Mouse (Mus musculus): ENCODE data around the gene Drd4. TPM values are rescaled to one million over a fixed set of nuclear protein-coding genes. Genes with fewer than 3 reads are reported as not detected.

Drd4 gene
- polyA plus RNA-seq, 1 experiment: not detected

DNA sequence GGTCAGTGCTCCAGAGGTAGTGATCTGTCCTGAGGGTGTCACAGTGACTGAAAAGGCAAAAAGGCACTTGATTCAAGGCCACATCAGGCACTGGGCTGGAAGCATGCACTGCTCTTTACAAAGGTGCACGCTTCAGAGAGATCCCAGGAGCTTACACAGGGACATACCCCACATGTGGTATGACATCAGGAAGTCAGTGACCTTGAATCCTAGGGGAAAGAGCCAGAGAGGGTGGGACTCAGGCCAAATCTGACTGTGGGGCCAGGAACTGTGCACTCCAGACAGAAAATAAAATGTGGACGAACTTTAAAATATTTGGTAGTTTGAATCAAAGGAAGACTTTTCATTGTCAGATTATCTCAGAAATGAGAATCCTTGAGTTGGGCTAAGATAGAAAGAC, 22.6 kb downstream of the Drd4 start:
- TF ChIP-seq CTCF (IDR thresholded peaks at IDR 0.05; ENCODE audit: borderline replicate concordance, insufficient read depth, low read length): no peak
- TF ChIP-seq POLR2A (IDR thresholded peaks at IDR 0.05; ENCODE audit: low read depth, low read length): no peak
- no peak overlapping the region for H3K27ac ChIP-seq (ENCODE audit: insufficient read depth, low read length)
- H3K4me1 ChIP-seq (ENCODE audit: control insufficient read depth, insufficient read depth, low read length): 0 out of 2 replicates have a peak, but pooled peaks cover 4% of the 10 kb centered on the region
- H3K4me3 ChIP-seq (ENCODE audit: insufficient read depth, low read length): no peak overlapping the region

GRCm38 (mm10) chr7:141315076-141315475, 23.3 kb downstream of the Drd4 start:
- Histone ChIP-seq H3K27ac (ENCODE audit: insufficient read depth, low read length) (no peak overlapping the region), H3K4me1 (ENCODE audit: control insufficient read depth, insufficient read depth, low read length) (0 out of 2 replicates have a peak, but pooled peaks cover 4% of the 10 kb centered on the region), H3K4me3 (ENCODE audit: insufficient read depth, low read length) (no peak overlapping the region)
- TF ChIP-seq POLR2A (IDR thresholded peaks at IDR 0.05; ENCODE audit: low read depth, low read length) (no peak), CTCF (IDR thresholded peaks at IDR 0.05; ENCODE audit: borderline replicate concordance, insufficient read depth, low read length) (no peak)

DNA sequence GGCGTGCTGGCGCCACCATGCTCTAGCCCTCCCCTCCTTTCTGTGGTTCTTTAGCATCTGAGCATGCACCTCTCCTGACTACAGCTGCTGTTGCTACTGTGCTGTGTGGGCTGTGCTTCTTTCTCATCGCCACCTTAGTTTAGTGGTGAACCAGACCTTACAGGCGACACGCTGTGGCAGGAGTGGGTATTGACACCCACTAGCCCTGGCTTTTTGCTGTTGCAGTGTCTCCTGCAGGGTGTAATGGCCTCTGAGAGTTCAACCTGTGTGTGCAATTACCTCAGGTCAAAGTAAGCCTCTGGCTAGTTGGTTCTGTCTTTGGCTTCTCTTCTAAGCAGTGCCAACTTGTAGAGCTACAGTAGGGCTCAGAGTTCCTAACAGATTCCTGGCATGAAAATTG, 24.2 kb downstream of the Drd4 start:
- H3K27ac ChIP-seq (ENCODE audit: insufficient read depth, low read length): no peak overlapping the region
- H3K4me1 ChIP-seq (ENCODE audit: control insufficient read depth, insufficient read depth, low read length): 0 out of 2 replicates have a peak, but pooled peaks cover 4% of the 10 kb centered on the region
- TF ChIP-seq POLR2A (IDR thresholded peaks at IDR 0.05; ENCODE audit: low read depth, low read length): no peak
- peak; percentile 26; the same call in 1 of the 2 replicates for TF ChIP-seq CTCF (IDR thresholded peaks at IDR 0.05; ENCODE audit: borderline replicate concordance, insufficient read depth, low read length)

DNA sequence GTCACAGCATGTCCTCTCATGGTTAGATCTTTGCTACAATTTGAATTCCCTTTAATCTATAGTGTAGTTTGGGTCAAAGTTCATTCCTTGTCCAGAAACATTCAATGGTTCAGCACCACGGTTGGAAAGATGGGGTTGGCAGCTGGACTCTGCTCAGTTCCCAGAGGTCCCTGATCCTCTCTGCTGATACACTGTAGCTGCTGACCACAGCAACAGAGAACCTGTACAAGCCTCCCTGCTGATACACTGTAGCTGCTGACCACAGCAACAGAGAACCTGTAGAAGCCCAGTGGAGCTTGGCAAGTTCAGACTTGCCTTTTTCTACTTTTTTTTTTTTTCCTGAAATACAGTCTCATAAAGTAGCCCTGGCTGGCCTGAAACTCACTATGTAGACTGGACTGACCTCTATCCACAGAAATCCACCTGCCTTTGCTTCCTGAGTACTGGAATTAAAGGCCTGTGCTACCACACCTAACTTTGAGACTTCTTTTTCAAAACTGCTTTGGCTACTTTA, 25.9 kb downstream of the Drd4 start:
- TF ChIP-seq CTCF (IDR thresholded peaks at IDR 0.05; ENCODE audit: borderline replicate concordance, insufficient read depth, low read length) (no peak), POLR2A (IDR thresholded peaks at IDR 0.05; ENCODE audit: low read depth, low read length) (no peak)
- no peak overlapping the region for H3K4me3 ChIP-seq (ENCODE audit: insufficient read depth, low read length)
- H3K27ac ChIP-seq (ENCODE audit: insufficient read depth, low read length): no peak overlapping the region
- H3K4me1 ChIP-seq (ENCODE audit: control insufficient read depth, insufficient read depth, low read length): 0 out of 2 replicates have a peak, but pooled peaks cover 4% of the 10 kb centered on the region

More for the DNA sequence above, 24.2 kb downstream of the Drd4 start:
- no peak overlapping the region for H3K4me3 ChIP-seq (ENCODE audit: insufficient read depth, low read length)

- no peak for TF ChIP-seq CTCF (IDR thresholded peaks at IDR 0.05; ENCODE audit: borderline replicate concordance, insufficient read depth, low read length)
- TF ChIP-seq POLR2A (IDR thresholded peaks at IDR 0.05; ENCODE audit: low read depth, low read length): no peak
- Histone ChIP-seq H3K27ac (ENCODE audit: insufficient read depth, low read length) (no peak overlapping the region), H3K4me3 (ENCODE audit: insufficient read depth, low read length) (no peak overlapping the region), H3K4me1 (ENCODE audit: control insufficient read depth, insufficient read depth, low read length) (0 out of 2 replicates have a peak, but pooled peaks cover 4% of the 10 kb centered on the region)
These were observed 27.6 kb downstream of the Drd4 start for GRCm38 (mm10) chr7:141319446-141319845.

- H3K27ac ChIP-seq (ENCODE audit: insufficient read depth, low read length): no peak overlapping the region
- TF ChIP-seq POLR2A (IDR thresholded peaks at IDR 0.05; ENCODE audit: low read depth, low read length) (no peak), CTCF (IDR thresholded peaks at IDR 0.05; ENCODE audit: borderline replicate concordance, insufficient read depth, low read length) (no peak)
These were observed 32.9 kb downstream of the Drd4 start for GRCm38 (mm10) chr7:141324686-141325085.

DNA sequence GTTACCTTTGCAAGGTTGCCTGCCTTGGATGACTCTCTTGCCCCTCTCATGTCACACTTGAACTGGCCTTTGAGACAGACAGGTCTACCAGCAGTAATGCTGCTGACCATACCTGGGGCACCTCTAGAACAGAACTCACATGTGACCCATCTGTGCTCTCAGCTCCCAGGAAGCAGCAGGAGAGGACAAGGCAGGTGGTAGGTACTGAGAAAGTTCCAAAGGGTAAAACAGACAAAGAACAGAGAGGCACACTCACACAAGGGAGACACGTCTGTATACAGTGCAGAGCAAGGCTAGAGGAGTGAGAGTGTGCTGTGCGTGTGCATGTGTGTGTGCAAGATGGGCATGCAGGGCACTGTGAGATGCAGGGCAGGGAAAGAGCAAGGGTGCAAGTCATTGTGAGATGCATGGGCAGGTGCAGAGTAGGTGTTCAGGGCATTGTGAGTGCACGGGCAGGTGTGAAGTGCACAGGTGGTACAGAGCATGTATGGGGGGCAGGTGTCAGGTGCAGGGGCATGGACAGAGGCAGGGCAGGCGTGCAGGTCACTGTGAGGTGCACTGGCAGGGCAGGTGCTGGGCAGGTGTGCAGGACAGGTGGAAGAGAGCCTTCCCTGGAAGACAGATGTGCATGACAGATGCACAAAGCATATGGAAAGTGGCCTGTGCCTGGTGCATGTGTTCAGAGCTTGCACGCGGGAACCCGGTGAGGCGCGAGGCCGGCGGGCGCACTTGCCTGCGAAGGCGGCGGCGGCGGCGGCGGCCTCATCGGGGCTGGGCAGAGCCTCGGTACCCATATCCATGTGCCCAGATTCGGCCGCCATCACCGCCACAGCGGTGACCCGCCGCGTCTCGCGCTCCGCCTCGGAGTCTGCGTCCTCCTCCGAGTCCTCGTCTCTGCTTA, 35.0 kb downstream of the Drd4 start:
- peaks cover 11% of the 10 kb centered on the region; the same call in 1 of the 2 replicates for H3K4me1 ChIP-seq (ENCODE audit: control insufficient read depth, insufficient read depth, low read length)
- H3K27ac ChIP-seq (ENCODE audit: insufficient read depth, low read length): peak overlapping the region; percentile 97

More at GRCm38 (mm10) chr7:141324686-141325085, 32.9 kb downstream of the Drd4 start:
- peaks cover 11% of the 10 kb centered on the region; the same call in 1 of the 2 replicates for H3K4me1 ChIP-seq (ENCODE audit: control insufficient read depth, insufficient read depth, low read length)
- H3K4me3 ChIP-seq (ENCODE audit: insufficient read depth, low read length): no peak overlapping the region

DNA sequence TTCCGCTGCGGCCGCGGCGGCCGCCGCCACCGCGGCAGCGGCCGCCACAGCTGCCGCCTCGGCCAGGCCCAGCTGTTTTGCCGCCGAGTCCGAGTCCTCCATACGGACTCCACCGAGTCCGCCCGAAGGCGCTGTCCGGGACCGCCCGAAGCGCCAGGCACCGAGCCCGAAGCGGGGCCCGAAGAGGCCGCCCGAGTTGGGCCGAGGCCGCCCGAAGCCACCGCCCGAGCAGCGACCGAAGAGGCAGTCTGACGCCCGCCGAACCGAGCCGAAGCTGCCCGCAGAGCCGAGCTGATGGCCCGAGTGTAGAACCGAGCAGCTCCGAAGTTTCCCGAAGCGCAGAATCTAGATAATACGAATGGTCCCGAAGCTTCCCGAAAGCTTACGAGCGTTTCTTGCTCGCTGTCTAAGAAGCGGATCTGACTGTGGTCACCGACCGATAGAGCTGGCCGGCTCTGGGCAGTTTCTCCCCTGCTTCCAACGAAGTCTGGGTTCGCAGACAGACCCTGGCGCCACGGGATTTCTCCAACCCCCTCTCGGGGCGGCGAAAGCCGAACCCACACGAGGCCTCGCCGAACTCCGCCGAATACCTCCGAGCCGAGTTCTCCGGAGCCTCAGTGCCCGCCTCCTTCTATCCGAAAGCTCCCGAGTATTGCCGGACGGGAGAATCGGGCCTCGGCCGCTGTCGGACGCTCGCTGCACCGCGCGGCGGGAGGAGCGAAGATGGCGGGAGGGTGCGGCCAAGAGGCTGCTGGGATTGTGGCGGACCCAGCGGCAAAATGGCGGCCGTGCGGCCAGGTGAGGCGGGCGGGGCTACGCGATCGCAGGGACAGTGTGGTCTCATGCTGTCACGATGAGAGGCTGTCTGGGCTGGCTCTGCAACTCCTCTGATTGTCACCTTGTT, 35.9 kb downstream of the Drd4 start, which contains the start of the genes Deaf1 and Tmem80:
Deaf1 (minus strand) TSS at position 222 of the 904 bp plus-strand sequence.
Tmem80 (plus strand) TSS at position 271 of the 904 bp plus-strand sequence.
- Histone ChIP-seq H3K4me1 (ENCODE audit: control insufficient read depth, insufficient read depth, low read length) (peaks cover 11% of the 10 kb centered on the region; the same call in 1 of the 2 replicates), H3K27ac (ENCODE audit: insufficient read depth, low read length) (peak within 1 kb of the TSS; percentile 97), H3K4me3 (ENCODE audit: insufficient read depth, low read length) (peak within 1 kb of the TSS; percentile 57)
- no peak for TF ChIP-seq CTCF (IDR thresholded peaks at IDR 0.05; ENCODE audit: borderline replicate concordance, insufficient read depth, low read length)
- peak; percentile 98 for TF ChIP-seq POLR2A (IDR thresholded peaks at IDR 0.05; ENCODE audit: low read depth, low read length)

More for the DNA sequence above, 35.0 kb downstream of the Drd4 start:
- TF ChIP-seq POLR2A (IDR thresholded peaks at IDR 0.05; ENCODE audit: low read depth, low read length): no peak; the same call in 1 of the 2 replicates
- TF ChIP-seq CTCF (IDR thresholded peaks at IDR 0.05; ENCODE audit: borderline replicate concordance, insufficient read depth, low read length): no peak
- H3K4me3 ChIP-seq (ENCODE audit: insufficient read depth, low read length): peak overlapping the region; percentile 57
